Mouse (Mus musculus) neural tube, embryonic 15.5 days (tissue): Measurements from ENCODE around the gene Gtsf1l. TPM values are rescaled to one million over a fixed set of nuclear protein-coding genes. Genes with fewer than 3 reads are reported as not detected.

Experiments
- ATAC-seq: fragments of 200-750 bp; cut with Nextera tagmentation; 2 replicates; pipeline ENCODE4 v1.8.0; 2017; ENCODE audit warnings: mild to moderate bottlenecking, moderate TSS enrichment, moderate library complexity; ENCODE audit not compliant: low FRiP score
- H3K27ac ChIP-seq: fragments of 300-500 bp; sonication (generic); replicated peaks from 2 replicates; pipeline ENCODE4 v1.5.1; 2015; ENCODE audit warnings: mild to moderate bottlenecking, inconsistent platforms
- H3K27me3 ChIP-seq: fragments of 300-500 bp; sonication (generic); replicated peaks from 2 replicates; pipeline ENCODE4 v1.6.1; 2015; ENCODE audit warnings: inconsistent platforms
- H3K36me3 ChIP-seq: fragments of 300-500 bp; sonication (generic); 2 replicates; pipeline ENCODE4 v1.6.1; 2015; ENCODE audit warnings: inconsistent platforms
- H3K4me1 ChIP-seq: fragments of 300-500 bp; sonication (generic); 2 replicates; pipeline ENCODE4 v1.6.1; 2015; ENCODE audit warnings: inconsistent platforms
- H3K4me2 ChIP-seq: fragments of 300-500 bp; sonication (generic); 2 replicates; pipeline ENCODE4 v1.6.1; 2015; ENCODE audit warnings: inconsistent platforms, mild to moderate bottlenecking, moderate library complexity
- H3K4me3 ChIP-seq: fragments of 300-500 bp; sonication (generic); replicated peaks from 2 replicates; pipeline ENCODE4 v1.5.1; 2015; ENCODE audit warnings: mild to moderate bottlenecking, inconsistent platforms
- H3K9ac ChIP-seq: fragments of 300-500 bp; sonication (generic); replicated peaks from 2 replicates; pipeline ENCODE4 v1.6.1; 2015; ENCODE audit warnings: mild to moderate bottlenecking, inconsistent platforms
- H3K9me3 ChIP-seq: fragments of 300-500 bp; sonication (generic); replicated peaks from 2 replicates; pipeline ENCODE4 v1.6.1; 2016; ENCODE audit warnings: inconsistent platforms
- WGBS: fragments of 180-500 bp; shearing (Covaris S2); methylation state at CpG from one replicate; pipeline ENCODE4 v1.1.7; 2015; ENCODE audit warnings: mixed read lengths; 5-methylcytosine and 5-hydroxymethylcytosine counted together
- polyA plus RNA-seq: library from polyadenylated mRNA; unstranded; fragments of >200 nt; fragmentation: Nextera tagmentation; extraction: Ambion mirVana; gene quantifications from 2 replicates; pipeline ENCODE4 v1.2.1, GENCODE M21; 2015

Gtsf1l gene
- polyA plus RNA-seq, 1 experiment from 2014 or later: not detected

GRCm38 (mm10) chr2:163082591-163082990 is 5.1 kb downstream of the Gtsf1l start:
- WGBS: 84% methylated on average over 5 of the region's 5 CpGs
- H3K36me3 ChIP-seq: no peaks in the 10 kb centered on the region
- H3K4me3 ChIP-seq: no peak overlapping the region
- no peaks in the 10 kb centered on the region for H3K27me3 ChIP-seq
- no peak overlapping the region for H3K9ac ChIP-seq
- H3K4me1 ChIP-seq: no peaks in the 10 kb centered on the region
- no peak overlapping the region for H3K4me2 ChIP-seq
- H3K27ac ChIP-seq: no peak overlapping the region
- H3K9me3 ChIP-seq: no peaks in the 10 kb centered on the region
- no peak for ATAC-seq

GRCm38 (mm10) chr2:163079041-163079440 is 8.6 kb downstream of the Gtsf1l start:
- no peak for ATAC-seq
- Histone ChIP-seq H3K9me3 (no peaks in the 10 kb centered on the region), H3K4me3 (no peak overlapping the region), H3K4me1 (no peaks in the 10 kb centered on the region), H3K36me3 (no peaks in the 10 kb centered on the region), H3K9ac (no peak overlapping the region), H3K27ac (no peak overlapping the region), H3K4me2 (no peak overlapping the region), H3K27me3 (no peaks in the 10 kb centered on the region)
- 98% methylated on average over 4 of the region's 4 CpGs for WGBS

- no peaks in the 10 kb centered on the region for H3K9me3 ChIP-seq
- no peaks in the 10 kb centered on the region for H3K36me3 ChIP-seq
- no peak overlapping the region for H3K27ac ChIP-seq
- no peaks in the 10 kb centered on the region for H3K4me1 ChIP-seq
- ATAC-seq: no peak
- no peak overlapping the region for H3K4me2 ChIP-seq
- no peak overlapping the region for H3K4me3 ChIP-seq
- H3K9ac ChIP-seq: no peak overlapping the region
- 66% methylated on average over 3 of the region's 3 CpGs for WGBS
- no peaks in the 10 kb centered on the region for H3K27me3 ChIP-seq
Observed at GRCm38 (mm10) chr2:163075234-163075633, 12.4 kb downstream of the Gtsf1l start.

- no peak overlapping the region for H3K27ac ChIP-seq
- WGBS: 91% methylated on average over 12 of the region's 12 CpGs
- H3K9ac ChIP-seq: no peak overlapping the region
- no peaks in the 10 kb centered on the region for H3K9me3 ChIP-seq
- no peaks in the 10 kb centered on the region for H3K36me3 ChIP-seq
- no peak for ATAC-seq
- no peaks in the 10 kb centered on the region for H3K4me1 ChIP-seq
- no peak overlapping the region for H3K4me3 ChIP-seq
- no peak overlapping the region for H3K4me2 ChIP-seq
- H3K27me3 ChIP-seq: no peaks in the 10 kb centered on the region
Observed at GRCm38 (mm10) chr2:163074808-163075207, 12.8 kb downstream of the Gtsf1l start.

- no peak for ATAC-seq
- WGBS: 70% methylated on average over 7 of the region's 7 CpGs
- H3K27me3 ChIP-seq: no peaks in the 10 kb centered on the region
Observed at GRCm38 (mm10) chr2:163074006-163074405, 13.6 kb downstream of the Gtsf1l start.

GRCm38 (mm10) chr2:163073023-163073757 is 14.5 kb downstream of the Gtsf1l start:
- no peak overlapping the region for H3K4me3 ChIP-seq
- no peaks in the 10 kb centered on the region for H3K27me3 ChIP-seq
- H3K9me3 ChIP-seq: no peaks in the 10 kb centered on the region
- H3K27ac ChIP-seq: no peak overlapping the region
- no peak for ATAC-seq
- H3K4me2 ChIP-seq: no peak overlapping the region
- H3K9ac ChIP-seq: no peak overlapping the region
- H3K4me1 ChIP-seq: no peaks in the 10 kb centered on the region
- WGBS: 79% methylated on average over 9 of the region's 9 CpGs
- no peaks in the 10 kb centered on the region for H3K36me3 ChIP-seq

More at GRCm38 (mm10) chr2:163074006-163074405, 13.6 kb downstream of the Gtsf1l start:
- Histone ChIP-seq H3K4me1 (no peaks in the 10 kb centered on the region), H3K9me3 (no peaks in the 10 kb centered on the region), H3K36me3 (no peaks in the 10 kb centered on the region), H3K4me3 (no peak overlapping the region), H3K27ac (no peak overlapping the region), H3K9ac (no peak overlapping the region), H3K4me2 (no peak overlapping the region)

- H3K4me1 ChIP-seq: no peaks in the 10 kb centered on the region
- no peak overlapping the region for H3K27ac ChIP-seq
- WGBS: 89% methylated on average over 3 of the region's 3 CpGs
- H3K9ac ChIP-seq: no peak overlapping the region
- H3K4me2 ChIP-seq: no peak overlapping the region
- H3K9me3 ChIP-seq: no peaks in the 10 kb centered on the region
- no peaks in the 10 kb centered on the region for H3K36me3 ChIP-seq
- no peak for ATAC-seq
- H3K27me3 ChIP-seq: no peaks in the 10 kb centered on the region
- H3K4me3 ChIP-seq: no peak overlapping the region
Observed at GRCm38 (mm10) chr2:163071590-163071989, 16.1 kb downstream of the Gtsf1l start.

- no peaks in the 10 kb centered on the region for H3K9me3 ChIP-seq
- no peaks in the 10 kb centered on the region for H3K4me1 ChIP-seq
- no peak overlapping the region for H3K4me3 ChIP-seq
- no peaks in the 10 kb centered on the region for H3K27me3 ChIP-seq
- H3K27ac ChIP-seq: no peak overlapping the region
- no peaks in the 10 kb centered on the region for H3K36me3 ChIP-seq
- WGBS: 88% methylated on average over 3 of the region's 3 CpGs
- H3K4me2 ChIP-seq: no peak overlapping the region
- ATAC-seq: no peak
- H3K9ac ChIP-seq: no peak overlapping the region
Observed at GRCm38 (mm10) chr2:163070213-163070612, 17.4 kb downstream of the Gtsf1l start.

- 88% methylated on average over 1 of the region's 1 CpGs for WGBS
- Histone ChIP-seq H3K4me2 (no peak overlapping the region), H3K9me3 (no peaks in the 10 kb centered on the region), H3K4me3 (no peak overlapping the region), H3K9ac (no peak overlapping the region), H3K27me3 (no peaks in the 10 kb centered on the region), H3K4me1 (no peaks in the 10 kb centered on the region), H3K36me3 (no peaks in the 10 kb centered on the region), H3K27ac (no peak overlapping the region)
- ATAC-seq: no peak
Observed at GRCm38 (mm10) chr2:163067233-163067632, 20.4 kb downstream of the Gtsf1l start.

GRCm38 (mm10) chr2:163066326-163066725 is 21.3 kb downstream of the Gtsf1l start:
- no peak for ATAC-seq
- H3K9me3 ChIP-seq: no peaks in the 10 kb centered on the region
- H3K27ac ChIP-seq: no peak overlapping the region
- no peaks in the 10 kb centered on the region for H3K36me3 ChIP-seq
- no peak overlapping the region for H3K4me3 ChIP-seq
- H3K4me1 ChIP-seq: no peaks in the 10 kb centered on the region
- H3K9ac ChIP-seq: no peak overlapping the region
- H3K27me3 ChIP-seq: no peaks in the 10 kb centered on the region
- no peak overlapping the region for H3K4me2 ChIP-seq
- WGBS: 91% methylated on average over 6 of the region's 6 CpGs

- no peaks in the 10 kb centered on the region for H3K4me1 ChIP-seq
- no peak overlapping the region for H3K4me2 ChIP-seq
- H3K9ac ChIP-seq: no peak overlapping the region
- ATAC-seq: no peak
- H3K9me3 ChIP-seq: no peaks in the 10 kb centered on the region
- no peak overlapping the region for H3K27ac ChIP-seq
- no peaks in the 10 kb centered on the region for H3K27me3 ChIP-seq
- no peak overlapping the region for H3K4me3 ChIP-seq
- 56% methylated on average over 6 of the region's 6 CpGs for WGBS
- no peaks in the 10 kb centered on the region for H3K36me3 ChIP-seq
Observed at GRCm38 (mm10) chr2:163062119-163062508, 25.5 kb downstream of the Gtsf1l start.

- ATAC-seq: no peak
- H3K4me3 ChIP-seq: no peak overlapping the region
- H3K9me3 ChIP-seq: no peaks in the 10 kb centered on the region
- H3K9ac ChIP-seq: no peak overlapping the region
- 83% methylated on average over 8 of the region's 8 CpGs for WGBS
- H3K4me1 ChIP-seq: no peaks in the 10 kb centered on the region
- H3K36me3 ChIP-seq: no peaks in the 10 kb centered on the region
- no peaks in the 10 kb centered on the region for H3K27me3 ChIP-seq
- H3K27ac ChIP-seq: no peak overlapping the region
- H3K4me2 ChIP-seq: no peak overlapping the region
Observed at GRCm38 (mm10) chr2:163061203-163062118, 26.2 kb downstream of the Gtsf1l start.
